Mouse (Mus musculus): ENCODE results near the gene Mapkbp1. TPM values are rescaled to one million over a fixed set of nuclear protein-coding genes. Genes with fewer than 3 reads are reported as not detected.
A peak's percentile ranks its signal among the peaks of the same experiment; 100 is the strongest.

Gene Mapkbp1
- polyA plus RNA-seq, 1 experiment from 2014 or later = 1.1 TPM

DNA sequence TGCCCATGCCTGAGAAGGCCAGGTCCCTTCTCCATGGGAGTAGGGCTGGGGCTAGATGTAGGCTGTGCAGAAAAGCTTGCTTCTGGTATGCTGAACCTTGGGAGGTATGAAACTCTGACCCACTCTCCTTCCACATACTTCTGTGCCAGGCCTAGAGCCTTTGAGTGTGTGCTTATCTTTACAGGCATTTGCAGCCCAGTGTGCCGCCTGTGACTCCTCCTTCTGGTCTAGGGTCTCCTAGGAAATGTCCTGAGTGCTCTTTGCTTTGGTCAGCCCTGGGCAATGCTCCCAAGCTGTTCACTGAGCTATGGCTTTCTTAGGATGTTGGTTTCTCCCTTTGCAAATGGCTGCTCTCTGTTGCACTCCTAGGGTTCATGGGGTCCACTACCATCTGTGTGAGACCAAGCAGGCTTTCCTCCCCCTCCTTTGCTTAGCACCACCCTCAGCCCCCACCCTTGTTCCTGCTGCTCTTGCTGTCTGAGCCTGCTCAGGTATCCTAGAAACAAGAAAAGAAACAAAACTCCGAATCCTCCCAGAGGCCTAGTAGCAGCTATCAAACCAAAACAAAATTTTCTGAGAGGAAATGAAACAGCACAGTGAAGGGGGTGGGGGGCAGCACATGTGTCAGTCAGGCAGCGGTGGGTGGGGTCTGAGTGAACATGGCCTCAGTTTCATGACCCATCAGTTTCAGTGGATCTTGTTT lies 28.5 kb downstream of the Mapkbp1 start:
- 62% methylated on average over 3 of the region's 3 CpGs for WGBS
- TF ChIP-seq EP300 (optimal IDR thresholded peaks at IDR 0.05) (no peak), CTCF (IDR thresholded peaks at IDR 0.05; ENCODE audit: low read depth) (no peak)
- Histone ChIP-seq H3K36me3 (ENCODE audit: control insufficient read depth, insufficient read depth, low read length) (0 out of 2 replicates have a peak, but pooled peaks cover 6% of the 10 kb centered on the region), H3K9ac (ENCODE audit: low read length) (no peak overlapping the region), H3K4me1 (replicated peaks; ENCODE audit: control insufficient read depth, insufficient read depth) (no peaks in the 10 kb centered on the region; the same call in 1 of the 2 replicates), H3K4me2 (replicated peaks; ENCODE audit: low read depth) (no peak overlapping the region), H3K27ac (replicated peaks) (peak overlapping the region; percentile 13; the same call in 1 of the 2 replicates), H3K9me3 (ENCODE audit: control insufficient read depth, low read length) (no peaks in the 10 kb centered on the region), H3K27me3 (ENCODE audit: control insufficient read depth, insufficient read depth, low read length) (no peaks in the 10 kb centered on the region), H3K4me3 (ENCODE audit: low read depth, low read length) (no peak overlapping the region)
- DNase-seq (ENCODE audit: low spot score) (no peak), ATAC-seq (ENCODE audit: low FRiP score, low TSS enrichment) (no peak)

DNA sequence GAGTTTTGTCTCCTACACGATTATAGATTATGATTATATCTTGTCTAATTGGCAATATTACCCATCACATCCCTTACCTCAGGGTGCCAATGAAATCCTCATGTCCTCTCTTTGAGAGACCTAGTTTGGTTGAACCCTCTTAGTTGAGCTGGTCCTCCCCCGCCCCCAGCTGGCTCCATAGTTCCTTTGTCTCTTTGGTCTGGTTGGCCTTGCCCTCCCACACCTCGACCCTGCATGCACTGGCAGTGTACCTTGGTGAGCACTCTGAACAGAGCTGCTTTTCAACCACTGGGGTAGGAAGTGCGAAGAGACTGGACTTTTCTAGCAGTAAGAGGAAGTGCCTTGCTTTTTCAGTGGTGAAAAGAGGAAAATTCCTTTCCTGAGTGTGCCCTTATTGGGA lies 29.5 kb downstream of the Mapkbp1 start:
- 66% methylated on average over 4 of the region's 4 CpGs for WGBS
- no peak for ATAC-seq (ENCODE audit: low FRiP score, low TSS enrichment)
- no peak overlapping the region for H3K9ac ChIP-seq (ENCODE audit: low read length)
- H3K27ac ChIP-seq (replicated peaks) = no peak overlapping the region
- H3K27me3 ChIP-seq (ENCODE audit: control insufficient read depth, insufficient read depth, low read length) = no peaks in the 10 kb centered on the region
- DNase-seq (ENCODE audit: low spot score) = no peak
- H3K4me3 ChIP-seq (ENCODE audit: low read depth, low read length) = no peak overlapping the region
- no peaks in the 10 kb centered on the region for H3K9me3 ChIP-seq (ENCODE audit: control insufficient read depth, low read length)
- H3K36me3 ChIP-seq (ENCODE audit: control insufficient read depth, insufficient read depth, low read length) = 0 out of 2 replicates have a peak, but pooled peaks cover 6% of the 10 kb centered on the region
- H3K4me2 ChIP-seq (replicated peaks; ENCODE audit: low read depth) = no peak overlapping the region
- no peak for TF ChIP-seq EP300 (optimal IDR thresholded peaks at IDR 0.05)
- TF ChIP-seq CTCF (IDR thresholded peaks at IDR 0.05; ENCODE audit: low read depth) = no peak
- no peaks in the 10 kb centered on the region for H3K4me1 ChIP-seq (replicated peaks; ENCODE audit: control insufficient read depth, insufficient read depth)

DNA sequence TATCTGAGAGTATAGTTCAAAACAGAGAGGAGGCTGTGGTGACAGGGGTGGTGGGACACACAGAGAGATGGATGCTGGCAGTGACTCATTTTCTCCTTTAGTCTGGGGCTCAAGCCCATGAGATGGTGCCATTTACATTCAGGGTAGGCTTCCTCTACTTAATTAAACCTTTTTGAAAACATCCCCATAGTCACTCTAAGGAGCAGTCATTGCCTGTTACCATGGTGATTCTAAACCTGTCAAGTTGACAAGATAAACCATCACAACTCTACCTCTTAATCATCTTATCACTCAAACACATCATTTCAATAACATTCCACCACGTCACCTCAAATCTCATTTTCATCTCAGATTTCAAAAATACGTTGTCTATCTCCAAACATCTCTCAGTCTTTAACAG lies 31.5 kb downstream of the Mapkbp1 start:
- 80% methylated on average over 2 of the region's 2 CpGs for WGBS
- no peaks in the 10 kb centered on the region for H3K4me1 ChIP-seq (replicated peaks; ENCODE audit: control insufficient read depth, insufficient read depth)
- H3K4me3 ChIP-seq (ENCODE audit: low read depth, low read length) = no peak overlapping the region
- ATAC-seq (ENCODE audit: low FRiP score, low TSS enrichment) (no peak), DNase-seq (ENCODE audit: low spot score) (no peak)
- TF ChIP-seq CTCF (IDR thresholded peaks at IDR 0.05; ENCODE audit: low read depth) (no peak), EP300 (optimal IDR thresholded peaks at IDR 0.05) (no peak)
- no peaks in the 10 kb centered on the region for H3K9me3 ChIP-seq (ENCODE audit: control insufficient read depth, low read length)
- H3K27ac ChIP-seq (replicated peaks) = no peak overlapping the region
- no peak overlapping the region for H3K4me2 ChIP-seq (replicated peaks; ENCODE audit: low read depth)
- H3K36me3 ChIP-seq (ENCODE audit: control insufficient read depth, insufficient read depth, low read length) = 0 out of 2 replicates have a peak, but pooled peaks cover 2% of the 10 kb centered on the region
- H3K9ac ChIP-seq (ENCODE audit: low read length) = no peak overlapping the region
- H3K27me3 ChIP-seq (ENCODE audit: control insufficient read depth, insufficient read depth, low read length) = no peaks in the 10 kb centered on the region

DNA sequence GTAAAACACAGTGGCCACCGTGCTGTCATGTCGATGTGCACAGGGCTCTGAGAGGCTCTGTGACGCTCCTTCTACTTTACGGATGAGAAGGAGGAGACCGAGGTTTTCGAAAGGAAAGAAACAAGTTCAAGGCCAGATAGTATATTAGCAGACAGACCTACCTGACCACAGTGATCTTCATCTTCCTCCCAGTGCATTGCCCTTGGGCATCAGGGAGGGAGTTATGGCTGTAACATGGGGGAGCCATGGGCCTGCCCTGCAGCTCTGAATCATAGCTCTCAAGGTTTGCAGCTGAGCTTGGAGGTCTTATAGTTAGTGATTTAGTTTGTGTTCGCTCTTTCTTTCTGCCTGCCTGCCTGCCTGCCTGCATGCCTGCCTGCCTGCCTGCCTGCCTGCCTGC lies 34.2 kb downstream of the Mapkbp1 start:
- no peaks in the 10 kb centered on the region for H3K4me1 ChIP-seq (replicated peaks; ENCODE audit: control insufficient read depth, insufficient read depth)
- H3K27me3 ChIP-seq (ENCODE audit: control insufficient read depth, insufficient read depth, low read length) = no peaks in the 10 kb centered on the region
- WGBS = 96% methylated on average over 7 of the region's 7 CpGs
- H3K27ac ChIP-seq (replicated peaks) = no peak overlapping the region
- DNase-seq (ENCODE audit: low spot score) (no peak), ATAC-seq (ENCODE audit: low FRiP score, low TSS enrichment) (no peak)
- no peak overlapping the region for H3K4me3 ChIP-seq (ENCODE audit: low read depth, low read length)
- no peak overlapping the region for H3K9ac ChIP-seq (ENCODE audit: low read length)
- no peak overlapping the region for H3K4me2 ChIP-seq (replicated peaks; ENCODE audit: low read depth)
- H3K36me3 ChIP-seq (ENCODE audit: control insufficient read depth, insufficient read depth, low read length) = no peaks in the 10 kb centered on the region; the same call in 1 of the 2 replicates
- H3K9me3 ChIP-seq (ENCODE audit: control insufficient read depth, low read length) = no peaks in the 10 kb centered on the region
- TF ChIP-seq CTCF (IDR thresholded peaks at IDR 0.05; ENCODE audit: low read depth) (no peak), EP300 (optimal IDR thresholded peaks at IDR 0.05) (no peak)

DNA sequence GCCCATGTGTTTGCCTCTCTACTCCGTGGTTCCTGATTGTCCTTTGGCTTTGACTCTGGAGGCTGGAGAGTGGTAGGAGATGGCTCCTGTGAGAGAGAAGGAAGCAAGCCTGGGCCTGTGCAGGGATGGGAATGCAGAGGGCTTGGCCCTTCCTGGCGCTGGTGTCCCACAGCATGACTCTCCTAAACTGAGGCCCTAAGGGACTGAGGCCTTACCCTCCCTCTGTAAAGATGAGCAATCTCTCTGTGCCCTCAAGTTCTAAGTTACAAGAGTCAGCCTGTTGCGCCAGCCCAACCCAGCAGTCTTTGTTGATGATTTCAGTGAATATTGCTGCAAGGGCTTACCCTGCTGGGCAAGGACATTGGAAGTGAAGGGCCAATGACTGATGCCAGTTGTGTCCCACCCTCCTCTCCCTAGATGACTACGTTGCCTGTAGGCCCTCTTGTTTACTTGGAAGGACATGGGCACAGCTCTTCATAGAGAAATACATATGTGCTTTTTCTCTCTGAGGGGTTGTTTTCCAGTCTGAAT lies 35.2 kb downstream of the Mapkbp1 start:
- H3K27ac ChIP-seq (replicated peaks) = no peak overlapping the region; the same call in 1 of the 2 replicates
- ATAC-seq (ENCODE audit: low FRiP score, low TSS enrichment) (no peak), DNase-seq (ENCODE audit: low spot score) (no peak)
- no peak overlapping the region for H3K4me3 ChIP-seq (ENCODE audit: low read depth, low read length)
- no peak for TF ChIP-seq CTCF (IDR thresholded peaks at IDR 0.05; ENCODE audit: low read depth)
- no peak for TF ChIP-seq EP300 (optimal IDR thresholded peaks at IDR 0.05)
- 63% methylated on average over 4 of the region's 4 CpGs for WGBS
- H3K27me3 ChIP-seq (ENCODE audit: control insufficient read depth, insufficient read depth, low read length) = no peaks in the 10 kb centered on the region
- H3K9me3 ChIP-seq (ENCODE audit: control insufficient read depth, low read length) = no peaks in the 10 kb centered on the region
- no peaks in the 10 kb centered on the region; the same call in 1 of the 2 replicates for H3K36me3 ChIP-seq (ENCODE audit: control insufficient read depth, insufficient read depth, low read length)
- H3K4me2 ChIP-seq (replicated peaks; ENCODE audit: low read depth) = no peak overlapping the region
- no peaks in the 10 kb centered on the region for H3K4me1 ChIP-seq (replicated peaks; ENCODE audit: control insufficient read depth, insufficient read depth)
- no peak overlapping the region for H3K9ac ChIP-seq (ENCODE audit: low read length)

DNA sequence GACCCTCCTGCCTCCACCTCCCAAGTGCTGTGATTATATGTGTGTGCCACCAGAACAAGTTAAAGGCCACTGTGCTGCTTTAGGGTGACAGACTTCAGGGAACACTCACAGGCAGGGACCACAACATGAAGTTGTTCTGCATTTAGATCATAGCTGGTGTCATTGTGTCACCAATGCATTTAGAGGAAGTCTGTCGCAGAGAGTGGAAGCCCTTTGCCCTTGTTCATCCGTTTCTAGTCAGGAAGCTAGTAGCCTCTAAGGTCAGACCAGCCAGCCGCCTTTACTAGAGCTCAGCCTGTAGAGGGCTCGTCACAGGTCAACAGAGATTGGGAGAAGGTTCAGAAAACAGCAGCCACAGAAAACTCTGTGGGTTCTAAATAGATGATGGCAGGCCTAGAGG lies 36.2 kb downstream of the Mapkbp1 start:
- Histone ChIP-seq H3K9ac (ENCODE audit: low read length) (no peak overlapping the region), H3K27me3 (ENCODE audit: control insufficient read depth, insufficient read depth, low read length) (no peaks in the 10 kb centered on the region), H3K4me3 (ENCODE audit: low read depth, low read length) (no peak overlapping the region), H3K36me3 (ENCODE audit: control insufficient read depth, insufficient read depth, low read length) (no peaks in the 10 kb centered on the region; the same call in 1 of the 2 replicates), H3K4me2 (replicated peaks; ENCODE audit: low read depth) (no peak overlapping the region), H3K9me3 (ENCODE audit: control insufficient read depth, low read length) (no peaks in the 10 kb centered on the region), H3K4me1 (replicated peaks; ENCODE audit: control insufficient read depth, insufficient read depth) (no peaks in the 10 kb centered on the region), H3K27ac (replicated peaks) (no peak overlapping the region)
- TF ChIP-seq CTCF (IDR thresholded peaks at IDR 0.05; ENCODE audit: low read depth) (no peak), EP300 (optimal IDR thresholded peaks at IDR 0.05) (no peak)
- no peak for DNase-seq (ENCODE audit: low spot score)
- ATAC-seq (ENCODE audit: low FRiP score, low TSS enrichment) = no peak
- WGBS = 50% methylated on average over 4 of the region's 4 CpGs

Measured in stomach, postnatal 0 days (tissue).